Mouse (Mus musculus) neural tube, embryonic 13.5 days (tissue): ENCODE data around the gene Fbxo47. TPM values are rescaled to one million over a fixed set of nuclear protein-coding genes. Genes with fewer than 3 reads are reported as not detected.
"Not testable (repeated sequence)": the region's sequence is repeated elsewhere in the genome, so short reads cannot be mapped to it uniquely, and the experiment has no call there.

Source experiments
- ATAC-seq: fragments of 200-750 bp; cut with Nextera tagmentation; 2 replicates; pipeline ENCODE4 v1.8.0; 2017; ENCODE audit warnings: low read depth, mild to moderate bottlenecking, moderate TSS enrichment, moderate library complexity
- H3K27ac ChIP-seq: fragments of 300-500 bp; sonication (generic); replicated peaks from 2 replicates; pipeline ENCODE4 v1.5.1; 2015; ENCODE audit warnings: moderate library complexity, mild to moderate bottlenecking, inconsistent platforms
- H3K27me3 ChIP-seq: fragments of 300-500 bp; sonication (generic); 2 replicates; pipeline ENCODE4 v1.6.1; 2015; ENCODE audit warnings: mild to moderate bottlenecking, inconsistent platforms
- H3K36me3 ChIP-seq: fragments of 300-500 bp; sonication (generic); 2 replicates; pipeline ENCODE4 v1.6.1; 2015; ENCODE audit warnings: mild to moderate bottlenecking, inconsistent platforms
- H3K4me1 ChIP-seq: fragments of 300-500 bp; sonication (generic); replicated peaks from 2 replicates; pipeline ENCODE4 v1.6.1; 2015; ENCODE audit warnings: inconsistent platforms
- H3K4me2 ChIP-seq: fragments of 300-500 bp; sonication (generic); 2 replicates; pipeline ENCODE4 v1.6.1; 2015; ENCODE audit warnings: inconsistent platforms, mild to moderate bottlenecking, moderate library complexity
- H3K4me3 ChIP-seq: fragments of 300-500 bp; sonication (generic); 2 replicates; pipeline ENCODE4 v1.5.1; 2015; ENCODE audit warnings: mild to moderate bottlenecking, inconsistent platforms
- H3K9ac ChIP-seq: fragments of 300-500 bp; sonication (generic); 2 replicates; pipeline ENCODE4 v1.6.1; 2015; ENCODE audit warnings: moderate library complexity, mild to moderate bottlenecking, inconsistent platforms
- H3K9me3 ChIP-seq: fragments of 300-500 bp; sonication (generic); 2 replicates; pipeline ENCODE4 v1.6.1; 2016; ENCODE audit warnings: inconsistent platforms
- WGBS: fragments of 180-500 bp; shearing (Covaris S2); methylation state at CpG from one replicate; pipeline ENCODE4 v1.1.7; 2015; 5-methylcytosine and 5-hydroxymethylcytosine counted together
- polyA plus RNA-seq: library from polyadenylated mRNA; unstranded; fragments of >200 nt; fragmentation: Nextera tagmentation; extraction: Ambion mirVana; gene quantifications from 2 replicates; pipeline ENCODE4 v1.2.1, GENCODE M21; 2015

Fbxo47 gene
- polyA plus RNA-seq, 1 experiment from 2014 or later: 0.53 TPM

DNA sequence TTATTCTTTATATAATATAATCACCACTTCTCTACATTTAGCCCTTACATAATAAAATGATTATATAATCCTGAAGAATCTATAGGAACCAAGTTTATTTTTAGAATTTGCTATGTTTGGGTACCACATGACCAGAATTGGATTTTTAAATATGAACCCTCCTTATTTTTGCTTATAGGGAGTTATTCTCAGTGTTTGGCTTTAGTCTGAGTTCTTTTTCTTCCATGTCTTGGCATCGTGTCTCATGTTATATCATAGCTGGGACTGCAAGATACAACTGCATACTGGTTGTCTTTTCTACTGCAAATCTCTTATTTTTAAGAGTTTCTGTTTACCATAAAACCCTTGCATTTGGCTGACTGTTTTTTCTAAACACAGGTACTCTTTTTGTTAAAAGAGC lies 9.6 kb downstream of the Fbxo47 start:
- H3K4me1 ChIP-seq: no peaks in the 10 kb centered on the region
- no peaks in the 10 kb centered on the region for H3K27me3 ChIP-seq
- H3K36me3 ChIP-seq: no peaks in the 10 kb centered on the region
- no peak for ATAC-seq
- 96% methylated on average over 1 of the region's 1 CpGs for WGBS
- H3K9me3 ChIP-seq: no peaks in the 10 kb centered on the region
- H3K4me2 ChIP-seq: no peak overlapping the region
- H3K4me3 ChIP-seq: no peak overlapping the region
- no peak overlapping the region for H3K9ac ChIP-seq
- H3K27ac ChIP-seq: no peak overlapping the region

DNA sequence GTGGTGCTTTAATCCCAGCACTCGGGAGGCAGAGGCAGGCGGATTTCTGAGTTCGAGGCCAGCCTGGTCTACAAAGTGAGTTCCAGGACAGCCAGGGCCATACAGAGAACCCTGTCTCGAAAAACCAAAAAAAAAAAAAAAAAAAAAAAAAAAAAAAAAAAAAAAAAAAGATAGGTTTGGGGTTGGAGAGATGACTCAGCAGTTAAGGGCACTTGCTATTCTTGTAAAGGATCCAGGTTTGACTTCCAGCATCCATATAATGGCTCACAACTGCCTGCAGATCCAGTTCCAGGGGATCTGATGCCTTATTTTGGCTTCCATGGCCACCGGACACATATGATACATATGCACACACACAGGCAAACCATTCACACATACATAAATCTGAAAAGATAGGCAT lies 11.6 kb downstream of the Fbxo47 start:
- WGBS: 85% methylated on average over 5 of the region's 5 CpGs
- not testable (repeated sequence) for H3K36me3 ChIP-seq, H3K4me1 ChIP-seq, H3K9me3 ChIP-seq, ATAC-seq, H3K27ac ChIP-seq, H3K4me3 ChIP-seq, H3K27me3 ChIP-seq, H3K9ac ChIP-seq, H3K4me2 ChIP-seq

DNA sequence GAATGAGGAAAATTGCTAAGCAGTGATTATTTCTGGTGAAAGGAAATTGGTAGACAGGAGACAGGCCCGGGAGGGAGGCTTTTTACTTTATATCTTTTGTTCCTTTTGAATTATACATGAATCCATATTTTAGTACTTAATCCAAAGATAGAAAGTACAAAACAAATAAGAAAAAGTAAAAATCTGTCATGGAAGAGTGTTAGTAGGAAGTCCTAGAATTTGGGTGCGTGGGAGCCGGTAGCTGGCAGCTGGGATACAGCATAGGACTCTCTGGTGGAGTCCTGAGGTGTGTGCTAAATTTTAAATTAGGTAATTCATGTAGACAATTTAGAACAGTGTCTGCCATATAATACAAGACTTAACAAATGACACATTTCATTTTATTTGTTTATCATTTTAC lies 16.4 kb downstream of the Fbxo47 start:
- 95% methylated on average over 3 of the region's 3 CpGs for WGBS
- Histone ChIP-seq H3K27me3 (no peaks in the 10 kb centered on the region), H3K9ac (no peak overlapping the region), H3K27ac (no peak overlapping the region), H3K4me1 (no peaks in the 10 kb centered on the region), H3K36me3 (no peaks in the 10 kb centered on the region), H3K4me3 (no peak overlapping the region), H3K4me2 (no peak overlapping the region), H3K9me3 (no peaks in the 10 kb centered on the region)
- ATAC-seq: no peak

DNA sequence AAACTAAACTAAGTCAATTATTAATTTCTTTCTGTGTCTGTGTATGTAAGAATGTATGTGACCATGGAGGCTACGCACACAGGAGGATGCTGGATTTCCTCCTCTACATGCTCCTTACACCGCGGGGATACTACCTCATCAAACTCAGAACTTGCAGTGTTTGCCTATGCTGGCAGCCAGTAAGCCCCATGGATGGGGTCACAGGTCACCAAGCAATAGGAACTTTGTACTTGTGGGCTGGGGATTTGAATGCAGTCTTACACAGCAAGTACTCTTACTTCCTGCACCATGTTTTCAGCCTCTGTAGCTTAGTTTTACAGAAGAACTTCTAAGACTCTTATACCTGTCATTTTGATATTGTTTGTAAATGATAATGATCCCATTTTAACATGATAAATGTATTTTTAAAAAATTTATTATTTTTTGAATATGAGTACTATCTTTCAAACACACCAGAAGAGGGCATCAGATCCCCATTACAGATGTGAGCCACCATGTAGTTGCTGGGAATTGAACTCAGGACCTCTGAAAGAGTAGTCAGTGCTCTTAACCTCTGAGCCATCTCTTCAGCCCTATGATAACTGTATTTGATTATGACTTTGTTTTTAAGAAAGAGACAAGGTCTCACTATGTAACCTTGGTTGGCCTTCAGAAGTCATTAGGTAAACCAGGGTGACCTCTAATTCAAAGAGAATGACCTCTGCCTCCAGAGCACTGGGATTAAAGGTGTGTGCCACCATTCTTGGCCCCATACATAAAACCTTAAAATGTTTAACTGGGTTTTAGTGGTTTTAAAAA lies 17.7 kb downstream of the Fbxo47 start:
- no peak for ATAC-seq
- H3K27ac ChIP-seq: no peak overlapping the region
- H3K27me3 ChIP-seq: no peaks in the 10 kb centered on the region
- no peak overlapping the region for H3K9ac ChIP-seq
- no peak overlapping the region for H3K4me2 ChIP-seq
- no peaks in the 10 kb centered on the region for H3K4me1 ChIP-seq
- H3K36me3 ChIP-seq: no peaks in the 10 kb centered on the region
- 89% methylated on average over 3 of the region's 3 CpGs for WGBS
- H3K9me3 ChIP-seq: no peaks in the 10 kb centered on the region
- no peak overlapping the region for H3K4me3 ChIP-seq

DNA sequence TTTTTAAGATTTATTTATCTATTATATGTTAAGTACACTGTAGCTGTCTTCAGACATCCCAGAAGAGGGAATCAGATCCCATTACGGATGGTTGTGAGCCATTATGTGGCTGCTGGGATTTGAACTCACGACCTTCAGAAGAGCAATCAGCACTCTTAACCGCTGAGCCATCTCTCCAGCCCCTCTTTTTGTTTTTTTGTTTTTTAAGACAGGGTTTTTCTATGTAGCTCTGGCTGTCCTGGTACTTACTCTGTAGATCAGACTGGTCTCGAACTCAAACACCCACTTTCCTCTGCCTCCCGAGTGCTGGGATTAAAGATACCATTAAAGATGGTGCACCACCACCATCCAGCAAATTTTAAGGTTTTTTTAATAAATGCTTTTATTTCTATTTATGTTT lies 18.5 kb downstream of the Fbxo47 start:
- Histone ChIP-seq H3K9me3 (no peaks in the 10 kb centered on the region), H3K36me3 (no peaks in the 10 kb centered on the region), H3K4me1 (no peaks in the 10 kb centered on the region), H3K27ac (no peak overlapping the region), H3K27me3 (no peaks in the 10 kb centered on the region), H3K4me2 (no peak overlapping the region), H3K9ac (no peak overlapping the region), H3K4me3 (no peak overlapping the region)
- 85% methylated on average over 5 of the region's 5 CpGs for WGBS
- ATAC-seq: no peak

DNA sequence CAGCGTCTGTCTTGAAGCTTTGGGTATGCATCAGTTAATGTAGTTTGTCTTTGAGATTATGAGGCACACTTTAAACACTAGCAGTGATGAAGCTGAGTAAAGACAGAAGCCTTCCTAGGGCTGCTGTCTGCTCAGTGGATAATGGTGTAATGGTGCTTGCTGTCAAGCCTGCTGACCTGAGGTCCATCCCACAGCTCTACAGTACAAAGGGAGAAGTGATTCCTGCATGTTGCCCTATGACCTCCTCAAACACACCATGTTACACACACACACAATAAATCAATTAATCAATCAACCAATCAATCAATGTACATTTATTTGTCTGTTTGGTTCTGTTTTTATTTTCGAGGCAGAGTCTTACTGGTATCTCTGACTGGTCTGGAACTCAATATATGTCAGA lies 21.8 kb downstream of the Fbxo47 start:
- Histone ChIP-seq H3K4me3 (no peak overlapping the region), H3K9ac (no peak overlapping the region), H3K4me1 (no peaks in the 10 kb centered on the region), H3K4me2 (no peak overlapping the region), H3K9me3 (no peaks in the 10 kb centered on the region), H3K27me3 (no peaks in the 10 kb centered on the region), H3K36me3 (no peaks in the 10 kb centered on the region), H3K27ac (no peak overlapping the region)
- no peak for ATAC-seq
- 79% methylated on average over 2 of the region's 2 CpGs for WGBS

DNA sequence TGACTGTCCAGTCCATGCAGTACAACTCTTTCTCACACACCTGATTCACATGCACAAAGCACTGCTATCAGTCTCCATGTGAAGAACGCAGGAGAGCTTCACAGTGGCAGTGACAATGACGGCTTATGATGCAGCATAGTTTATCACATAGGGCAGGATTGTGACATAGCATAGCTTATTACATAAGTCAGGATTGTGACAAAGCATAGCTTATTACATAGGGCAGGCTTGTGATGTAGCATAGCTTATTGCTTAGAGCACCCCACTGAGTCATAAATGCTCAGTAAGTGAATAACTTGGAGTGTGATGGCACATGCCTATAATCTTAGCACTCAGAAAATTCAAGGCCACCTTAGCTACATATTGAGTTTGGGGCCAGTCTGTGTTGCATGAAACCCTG lies 28.5 kb downstream of the Fbxo47 start:
- no peak overlapping the region for H3K9ac ChIP-seq
- H3K27ac ChIP-seq: no peak overlapping the region
- H3K4me3 ChIP-seq: no peak overlapping the region
- no peaks in the 10 kb centered on the region for H3K36me3 ChIP-seq
- no peak for ATAC-seq
- no peaks in the 10 kb centered on the region for H3K4me1 ChIP-seq
- H3K4me2 ChIP-seq: no peak overlapping the region
- H3K27me3 ChIP-seq: no peaks in the 10 kb centered on the region
- WGBS: 88% methylated on average over 2 of the region's 2 CpGs
- no peaks in the 10 kb centered on the region for H3K9me3 ChIP-seq

DNA sequence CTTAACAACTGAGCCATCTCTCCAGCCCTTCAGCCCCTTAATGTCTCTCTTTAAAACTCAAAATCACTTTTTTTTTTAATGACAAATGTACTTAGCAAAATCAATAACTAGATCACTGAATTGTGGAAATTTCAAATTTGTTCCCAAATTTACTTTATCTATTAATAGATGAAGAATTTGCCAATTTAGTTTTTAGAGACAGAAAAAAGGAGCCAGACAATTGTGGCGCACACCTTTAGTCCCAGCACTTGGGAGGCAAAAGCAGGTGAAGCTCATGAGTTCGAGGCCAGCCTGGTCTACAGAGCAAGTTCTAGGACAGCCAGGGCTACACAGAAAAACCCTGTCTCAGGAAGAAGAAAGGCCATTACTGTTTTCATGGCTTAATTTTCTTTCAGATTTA lies 32.4 kb downstream of the Fbxo47 start:
- H3K4me3 ChIP-seq: no peak overlapping the region
- no peaks in the 10 kb centered on the region for H3K4me1 ChIP-seq
- no peaks in the 10 kb centered on the region for H3K36me3 ChIP-seq
- no peak overlapping the region for H3K9ac ChIP-seq
- no peak overlapping the region for H3K4me2 ChIP-seq
- no peaks in the 10 kb centered on the region for H3K9me3 ChIP-seq
- ATAC-seq: no peak
- WGBS: 88% methylated on average over 2 of the region's 2 CpGs
- no peak overlapping the region for H3K27ac ChIP-seq
- H3K27me3 ChIP-seq: no peaks in the 10 kb centered on the region

DNA sequence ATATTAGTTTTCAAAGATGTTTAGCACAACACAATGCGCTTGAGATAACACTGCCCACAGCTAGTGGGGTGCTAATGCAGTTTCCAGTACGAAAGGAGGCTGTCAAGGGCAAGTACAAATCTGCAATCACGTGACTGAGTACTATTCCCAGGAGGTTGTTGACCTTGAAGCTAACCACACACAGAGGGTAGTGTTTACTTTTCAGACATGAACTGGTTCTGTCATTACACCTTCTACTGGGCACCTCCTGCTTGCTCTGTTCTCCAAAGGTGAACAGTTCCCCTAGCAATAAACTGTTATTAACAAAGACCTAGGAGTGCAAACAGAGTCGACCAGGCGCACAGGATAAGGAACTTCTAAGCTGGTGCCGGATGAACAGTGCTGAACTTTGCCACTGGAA lies 33.6 kb downstream of the Fbxo47 start:
- no peak for ATAC-seq
- Histone ChIP-seq H3K9me3 (no peaks in the 10 kb centered on the region), H3K27me3 (no peaks in the 10 kb centered on the region), H3K4me1 (no peaks in the 10 kb centered on the region), H3K4me3 (no peak overlapping the region), H3K27ac (no peak overlapping the region), H3K9ac (no peak overlapping the region), H3K36me3 (no peaks in the 10 kb centered on the region), H3K4me2 (no peak overlapping the region)
- 67% methylated on average over 6 of the region's 6 CpGs for WGBS

DNA sequence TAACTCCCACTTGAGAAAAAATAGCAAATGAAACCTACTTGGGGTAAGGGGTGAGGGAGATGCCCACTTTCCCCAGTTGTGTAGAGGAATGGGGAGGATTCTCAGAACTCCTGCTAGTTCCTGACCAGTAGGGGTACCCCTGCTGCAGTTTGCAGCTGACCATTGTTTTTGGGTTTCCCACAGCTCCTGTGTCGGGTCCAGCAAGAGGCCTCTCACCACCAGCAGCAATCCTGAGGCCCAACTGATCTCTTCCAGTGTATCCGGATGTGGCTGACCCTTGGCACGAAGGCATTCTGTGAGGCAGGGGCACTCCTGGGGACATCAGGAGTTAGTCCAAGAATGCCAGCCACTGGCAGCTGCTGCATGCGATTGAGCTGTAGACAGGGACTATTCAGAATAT lies 42.0 kb downstream of the Fbxo47 start:
- no peaks in the 10 kb centered on the region for H3K9me3 ChIP-seq
- peaks cover 17% of the 10 kb centered on the region for H3K4me1 ChIP-seq
- no peaks in the 10 kb centered on the region for H3K27me3 ChIP-seq
- peaks cover 13% of the 10 kb centered on the region for H3K36me3 ChIP-seq
- H3K27ac ChIP-seq: peak overlapping the region; percentile 97
- ATAC-seq: no peak
- WGBS: 34% methylated on average over 4 of the region's 4 CpGs
- H3K4me3 ChIP-seq: peak overlapping the region; percentile 61
- H3K4me2 ChIP-seq: peak overlapping the region; percentile 65
- H3K9ac ChIP-seq: peak overlapping the region; percentile 89

DNA sequence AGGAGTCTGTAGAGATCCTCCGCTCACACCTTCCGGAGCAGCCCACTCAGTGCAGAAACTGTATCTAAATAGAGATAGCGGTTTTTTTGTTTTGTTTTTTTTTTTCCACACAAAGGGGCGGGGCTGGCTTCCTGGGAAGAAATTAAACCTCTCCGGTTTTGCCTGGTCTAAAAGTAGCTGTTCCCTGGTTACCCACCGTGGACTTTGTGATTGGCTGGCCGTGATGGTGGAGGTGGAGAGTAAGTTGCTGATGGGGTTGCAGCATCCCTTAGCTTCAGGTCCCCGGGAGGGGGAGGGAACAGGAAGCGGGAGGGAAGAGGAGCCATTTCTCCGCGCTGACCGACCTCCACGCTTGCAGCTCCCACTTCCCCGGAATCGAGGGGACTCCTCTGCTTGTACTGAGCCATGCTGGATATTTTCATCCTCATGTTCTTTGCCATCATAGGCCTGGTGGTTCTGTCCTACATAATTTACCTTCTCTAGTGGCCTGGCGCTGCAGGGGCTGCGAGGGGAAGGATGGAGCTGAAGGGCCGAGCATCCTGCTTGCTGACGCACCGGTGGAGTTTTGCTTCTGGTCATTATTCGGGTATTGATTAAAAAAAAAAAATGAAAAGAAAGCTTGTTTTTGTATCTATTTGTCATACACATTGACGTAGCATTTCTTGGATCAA lies 42.8 kb downstream of the Fbxo47 start:
- peak overlapping the region; percentile 61 for H3K4me3 ChIP-seq
- peak overlapping the region; percentile 97 for H3K27ac ChIP-seq
- H3K9me3 ChIP-seq: no peaks in the 10 kb centered on the region
- peaks cover 17% of the 10 kb centered on the region for H3K4me1 ChIP-seq
- under 1% methylated on average over 22 of the region's 22 CpGs for WGBS
- H3K4me2 ChIP-seq: peak overlapping the region; percentile 65
- peak; percentile 95 for ATAC-seq
- H3K36me3 ChIP-seq: peaks cover 22% of the 10 kb centered on the region
- no peaks in the 10 kb centered on the region for H3K27me3 ChIP-seq
- peak overlapping the region; percentile 89 for H3K9ac ChIP-seq

DNA sequence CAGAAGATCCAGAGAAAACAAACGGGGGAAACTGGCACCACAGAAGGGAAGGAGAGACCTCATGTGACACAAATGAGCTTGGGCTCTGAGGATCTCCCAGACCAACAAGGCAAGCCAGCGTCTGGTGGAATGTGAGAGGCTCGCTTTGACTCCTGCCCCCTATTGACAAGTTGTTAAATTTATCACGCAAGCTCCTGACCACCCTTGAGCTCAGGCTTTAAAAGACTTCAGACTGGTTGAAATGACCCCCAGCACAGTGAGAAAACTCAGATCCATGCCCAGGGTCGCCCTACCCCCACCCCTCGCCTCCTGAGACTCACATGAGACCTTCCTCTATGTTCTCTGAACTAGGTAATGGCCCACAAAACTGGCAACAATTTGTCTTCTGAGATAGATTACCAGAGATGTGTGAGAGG lies 43.4 kb downstream of the Fbxo47 start, which contains the start of gene B230217C12Rik:
Gene B230217C12Rik (plus strand): TSS at position 242 of the 416 bp plus-strand sequence.
- under 1% methylated on average over 6 of the region's 6 CpGs for WGBS
- Histone ChIP-seq H3K27me3 (no peaks in the 10 kb centered on the region), H3K9me3 (no peaks in the 10 kb centered on the region), H3K4me3 (peak within 1 kb of the TSS; percentile 61), H3K27ac (peak within 1 kb of the TSS; percentile 97), H3K36me3 (peaks cover 27% of the 10 kb centered on the region), H3K9ac (peak within 1 kb of the TSS; percentile 89), H3K4me2 (peak within 1 kb of the TSS; percentile 65), H3K4me1 (peaks cover 17% of the 10 kb centered on the region)
- peak; percentile 61 for ATAC-seq
